Mouse (Mus musculus): ENCODE results near the gene Gm21725. TPM values are rescaled to one million over a fixed set of nuclear protein-coding genes. Genes with fewer than 3 reads are reported as not detected.
"Not testable (repeated sequence)": the region's sequence is repeated elsewhere in the genome, so short reads cannot be mapped to it uniquely, and the experiment has no call there.

The Gm21725 gene
- polyA plus RNA-seq (2015; fragmentation: Nextera tagmentation; extraction: Ambion mirVana) = not detected in 2 replicates

DNA sequence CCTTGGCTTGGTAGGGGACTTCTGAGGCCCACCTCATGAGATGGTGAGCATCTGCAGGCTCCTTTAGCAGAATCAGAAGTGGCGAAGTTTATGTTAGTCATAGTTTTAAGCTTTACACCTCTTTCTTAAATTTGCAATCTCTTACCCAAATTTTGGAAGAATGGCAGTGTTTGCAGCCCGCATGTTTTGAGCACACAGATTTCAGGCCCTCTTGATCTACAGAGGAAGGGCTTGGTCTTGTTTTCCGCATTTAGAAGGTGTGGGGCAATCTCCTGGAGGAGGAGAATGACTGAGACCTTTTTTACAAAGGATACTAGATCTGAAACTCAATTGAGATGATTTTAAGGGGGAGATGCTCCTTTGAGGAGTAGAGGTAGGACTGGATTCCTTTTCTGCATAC lies at the start of gene Gm21725:
Gm21725 (minus strand) TSS at position 101 of the 400 bp plus-strand sequence.
- ATAC-seq (ENCODE audit: insufficient number of reproducible peaks, low FRiP score, low TSS enrichment, low read depth); H3K9ac ChIP-seq: not testable (repeated sequence)
- WGBS = no CpG with 5 or more reads among the region's 3 CpGs

More for the DNA sequence above, at the start of gene Gm21725:
- not testable (repeated sequence) for H3K4me1 ChIP-seq, H3K36me3 ChIP-seq, H3K4me2 ChIP-seq, H3K4me3 ChIP-seq, H3K27ac ChIP-seq, H3K27me3 ChIP-seq, H3K9me3 ChIP-seq

Other genes starting within 250 kb of the Gm21725 start
- gene Gm21891, start 215.6 kb downstream of the Gm21725 start, polyA plus RNA-seq (2015; fragmentation: Nextera tagmentation; extraction: Ambion mirVana) = not detected in 2 replicates
- not detected in 2 replicates for gene Gm21425, start 187.1 kb downstream of the Gm21725 start, polyA plus RNA-seq (2015; fragmentation: Nextera tagmentation; extraction: Ambion mirVana)
- not detected in 2 replicates for gene Gm21828, start 125.1 kb downstream of the Gm21725 start, polyA plus RNA-seq (2015; fragmentation: Nextera tagmentation; extraction: Ambion mirVana)
- not detected in 2 replicates for gene Gm21440, start 96.7 kb downstream of the Gm21725 start, polyA plus RNA-seq (2015; fragmentation: Nextera tagmentation; extraction: Ambion mirVana)
- not detected in 2 replicates for gene Gm21454, start 96.6 kb downstream of the Gm21725 start, polyA plus RNA-seq (2015; fragmentation: Nextera tagmentation; extraction: Ambion mirVana)
- not detected in 2 replicates for gene Gm21866, start 116.5 kb upstream of the Gm21725 start, polyA plus RNA-seq (2015; fragmentation: Nextera tagmentation; extraction: Ambion mirVana)
- not detected in 2 replicates for gene Gm20773, start 145.0 kb upstream of the Gm21725 start, polyA plus RNA-seq (2015; fragmentation: Nextera tagmentation; extraction: Ambion mirVana)